Mouse (Mus musculus) lung, postnatal 0 days (tissue): Measurements from ENCODE around the gene Mrnip. TPM values are rescaled to one million over a fixed set of nuclear protein-coding genes. Genes with fewer than 3 reads are reported as not detected.

Source experiments
- ATAC-seq: fragments of 200-750 bp; cut with Nextera tagmentation; 2 replicates; pipeline ENCODE4 v1.8.0; 2017; ENCODE audit warnings: moderate library complexity
- DNase-seq: peaks from one replicate; pipeline ENCODE4 v3.0.0-alpha.2; 2016; ENCODE audit warnings: low spot score
- H3K27ac ChIP-seq: fragments of 300-500 bp; sonication (generic); 2 replicates; pipeline ENCODE4 v1.5.1; 2014; ENCODE audit warnings: antibody characterized with exemption, mild to moderate bottlenecking, low read length, mixed read lengths
- H3K27me3 ChIP-seq: fragments of 300-500 bp; sonication (generic); replicated peaks from 2 replicates; pipeline ENCODE4 v1.6.1; 2014; ENCODE audit warnings: low read length, mixed read lengths; ENCODE audit not compliant: insufficient read depth
- H3K36me3 ChIP-seq: fragments of 300-500 bp; sonication (generic); 2 replicates; pipeline ENCODE4 v1.6.1; 2014; ENCODE audit warnings: low read length, mixed read lengths; ENCODE audit not compliant: insufficient read depth
- H3K4me1 ChIP-seq: fragments of 300-500 bp; sonication (generic); 2 replicates; pipeline ENCODE4 v1.6.1; 2014; ENCODE audit warnings: antibody characterized with exemption, low read depth, low read length, mixed read lengths; ENCODE audit not compliant: insufficient read depth
- H3K4me2 ChIP-seq: fragments of 300-500 bp; sonication (generic); replicated peaks from 2 replicates; pipeline ENCODE4 v1.6.1; 2014; ENCODE audit warnings: low read depth, mild to moderate bottlenecking, low read length, moderate library complexity, mixed read lengths
- H3K4me3 ChIP-seq: fragments of 300-500 bp; sonication (generic); 2 replicates; pipeline ENCODE4 v1.5.1; 2014; ENCODE audit warnings: low read depth, low read length
- H3K9ac ChIP-seq: fragments of 300-500 bp; sonication (generic); replicated peaks from 2 replicates; pipeline ENCODE4 v1.6.1; 2014; ENCODE audit warnings: low read depth, mild to moderate bottlenecking
- H3K9me3 ChIP-seq: fragments of 300-500 bp; sonication (generic); 2 replicates; pipeline ENCODE4 v1.6.1; 2016; ENCODE audit warnings: low read length, mixed read lengths
- CTCF ChIP-seq: IDR thresholded peaks from 2 replicates; pipeline ENCODE4 v1.5.1; 2016; ENCODE audit warnings: antibody characterized with exemption, mild to moderate bottlenecking
- EP300 ChIP-seq: IDR thresholded peaks from 2 replicates; pipeline ENCODE4 v1.6.1; 2016; ENCODE audit warnings: antibody characterized with exemption, mild to moderate bottlenecking, control low read depth
- WGBS: fragments of 180-500 bp; shearing (Covaris S2); extraction: QIAGEN DNeasy Blood & Tissue Kit; methylation state at CpG from one replicate; pipeline ENCODE4 v1.1.7; 2014; 5-methylcytosine and 5-hydroxymethylcytosine counted together
- microRNA-seq: library from miRNA; unstranded; fragments of <30 nt; microRNA quantifications from one replicate; pipeline ENCODE4, GENCODE M21; 2016
- polyA plus RNA-seq: library from polyadenylated mRNA; unstranded; fragments of >200 nt; fragmentation: Nextera tagmentation; extraction: Ambion mirVana; gene quantifications from 2 replicates; pipeline ENCODE4 v1.2.1, GENCODE M21; 2015

The Mrnip gene
- polyA plus RNA-seq, 1 experiment from 2014 or later: 9.0 TPM

DNA sequence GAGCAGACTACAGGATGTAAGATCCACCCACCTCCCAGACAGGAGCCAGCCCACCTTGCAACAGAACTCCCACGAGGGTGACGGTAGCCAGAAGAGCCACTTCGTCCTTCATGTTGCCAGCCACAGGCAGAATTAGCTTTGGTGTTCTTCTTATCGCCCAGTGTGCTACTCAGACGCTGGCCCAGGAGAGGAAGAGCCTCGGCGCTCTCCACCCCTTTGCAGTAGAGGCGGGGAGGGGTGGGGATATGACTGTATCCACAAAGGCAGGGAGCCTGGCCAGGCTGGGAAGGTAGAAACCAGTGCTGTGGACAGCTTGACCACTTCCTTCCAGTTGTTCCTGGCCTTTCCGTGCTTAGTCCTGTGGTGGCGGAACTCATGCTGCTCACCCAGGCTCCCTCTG is 64.1 kb downstream of the Mrnip start, which contains the start of gene Ltc4s:
TSS of gene Ltc4s (minus strand) at position 293 of the 400 bp plus-strand sequence.
- Histone ChIP-seq H3K27me3 (no peaks in the 10 kb centered on the region), H3K4me3 (peak within 1 kb of the TSS; percentile 47; the same call in 1 of the 2 replicates), H3K4me2 (peak within 1 kb of the TSS; percentile 69), H3K27ac (no peak within 1 kb of the TSS), H3K4me1 (no peaks in the 10 kb centered on the region), H3K36me3 (peaks cover 14% of the 10 kb centered on the region; the same call in 1 of the 2 replicates), H3K9me3 (no peaks in the 10 kb centered on the region), H3K9ac (no peak within 1 kb of the TSS)
- ATAC-seq (no peak), DNase-seq (peak; percentile 63)
- TF ChIP-seq CTCF (no peak), EP300 (no peak)
- 37% methylated on average over 10 of the region's 10 CpGs for WGBS

DNA sequence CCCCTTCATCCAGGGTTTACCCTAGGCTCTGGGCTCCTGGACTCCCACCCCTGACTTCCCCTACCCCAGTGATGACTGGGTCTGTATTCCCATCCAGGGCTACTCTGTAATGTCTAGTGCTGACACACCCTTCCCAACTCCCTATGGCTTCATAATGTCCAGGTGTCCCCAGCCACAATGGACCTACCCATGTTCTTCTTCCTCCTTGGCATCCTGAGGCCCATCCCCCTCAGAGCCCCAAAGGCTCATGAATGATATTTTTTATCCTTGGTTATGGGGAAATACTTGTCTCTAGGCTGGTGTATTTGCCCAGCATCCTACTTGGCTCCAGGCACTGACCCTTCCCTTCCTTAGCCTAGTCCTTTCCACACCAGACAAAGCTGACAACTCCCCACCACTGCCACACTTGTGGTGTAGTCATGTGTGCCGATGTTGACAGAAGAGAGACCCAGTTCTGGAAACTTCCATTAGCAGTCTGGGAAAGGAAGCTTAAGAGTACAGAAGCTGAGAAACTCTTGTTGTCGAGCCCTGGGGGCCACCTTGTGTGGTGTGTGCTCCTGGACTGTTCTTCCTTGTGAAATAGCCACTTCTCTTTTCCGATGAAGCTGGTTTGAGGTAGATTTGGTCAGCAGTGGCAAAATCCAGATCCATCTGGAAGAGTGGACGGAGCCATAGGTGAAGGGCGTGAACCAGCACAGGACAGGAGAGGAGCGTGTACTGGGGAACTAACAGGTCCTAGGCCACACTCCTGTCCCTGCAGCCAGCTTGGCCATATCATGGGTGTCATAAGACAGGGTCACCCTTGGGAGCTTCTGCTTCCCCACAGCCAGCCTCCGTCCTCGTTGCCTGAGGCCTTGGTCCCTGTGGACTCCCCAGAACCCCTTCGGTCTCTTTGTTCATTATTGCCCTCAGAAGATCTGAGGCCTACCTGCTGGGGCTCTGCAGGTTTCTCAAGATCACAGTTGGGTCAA is 64.9 kb downstream of the Mrnip start:
- WGBS: 90% methylated on average over 9 of the region's 9 CpGs
- no peak overlapping the region for H3K9ac ChIP-seq
- no peak for ATAC-seq
- H3K36me3 ChIP-seq: peaks cover 7% of the 10 kb centered on the region; the same call in 1 of the 2 replicates
- H3K27me3 ChIP-seq: no peaks in the 10 kb centered on the region
- H3K9me3 ChIP-seq: no peaks in the 10 kb centered on the region
- no peaks in the 10 kb centered on the region for H3K4me1 ChIP-seq
- TF ChIP-seq CTCF (no peak), EP300 (no peak)
- no peak overlapping the region for H3K4me2 ChIP-seq
- H3K27ac ChIP-seq: no peak overlapping the region
- DNase-seq: peak; percentile 45
- H3K4me3 ChIP-seq: no peak overlapping the region

DNA sequence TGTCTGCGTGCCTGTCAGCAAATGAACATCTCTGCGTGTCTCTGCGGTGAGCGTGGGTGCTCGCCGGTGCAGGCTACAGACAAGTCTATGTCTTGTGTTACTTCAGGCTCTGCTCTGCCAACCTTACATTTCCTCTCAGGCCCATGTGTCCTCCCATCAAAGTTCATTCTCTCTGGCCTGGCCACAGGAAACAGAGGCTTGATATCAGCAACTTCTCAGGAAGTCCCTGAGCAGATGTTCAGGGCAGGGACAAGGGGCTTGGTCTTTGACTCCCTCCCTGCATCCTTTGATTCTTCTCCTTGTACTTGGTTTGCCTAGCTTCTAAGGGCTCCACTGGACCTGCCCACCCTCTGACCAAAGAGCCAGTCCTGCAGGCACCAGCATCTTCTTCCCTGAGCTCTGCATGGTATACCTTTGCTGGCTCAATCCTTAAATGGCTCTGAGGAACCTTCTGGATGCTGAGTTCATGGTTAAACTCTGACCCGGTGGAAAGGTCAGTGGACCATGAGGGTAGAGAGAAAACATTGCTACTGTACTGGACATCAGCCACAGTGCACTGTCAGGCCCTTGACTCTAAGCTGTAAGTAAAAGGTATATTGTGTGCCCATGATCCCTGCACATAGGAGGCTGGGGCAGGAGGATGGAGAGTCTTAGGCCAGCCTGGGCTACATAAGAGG is 66.1 kb downstream of the Mrnip start:
- ATAC-seq (no peak), DNase-seq (peak; percentile 45)
- Histone ChIP-seq H3K4me2 (no peak overlapping the region), H3K27me3 (no peaks in the 10 kb centered on the region), H3K9me3 (no peaks in the 10 kb centered on the region), H3K4me3 (no peak overlapping the region), H3K4me1 (no peaks in the 10 kb centered on the region), H3K36me3 (no peaks in the 10 kb centered on the region), H3K9ac (no peak overlapping the region), H3K27ac (no peak overlapping the region)
- WGBS: 70% methylated on average over 7 of the region's 7 CpGs
- TF ChIP-seq CTCF (no peak), EP300 (0 out of 2 replicates have a peak, but pooled peaks have one; percentile 44)

DNA sequence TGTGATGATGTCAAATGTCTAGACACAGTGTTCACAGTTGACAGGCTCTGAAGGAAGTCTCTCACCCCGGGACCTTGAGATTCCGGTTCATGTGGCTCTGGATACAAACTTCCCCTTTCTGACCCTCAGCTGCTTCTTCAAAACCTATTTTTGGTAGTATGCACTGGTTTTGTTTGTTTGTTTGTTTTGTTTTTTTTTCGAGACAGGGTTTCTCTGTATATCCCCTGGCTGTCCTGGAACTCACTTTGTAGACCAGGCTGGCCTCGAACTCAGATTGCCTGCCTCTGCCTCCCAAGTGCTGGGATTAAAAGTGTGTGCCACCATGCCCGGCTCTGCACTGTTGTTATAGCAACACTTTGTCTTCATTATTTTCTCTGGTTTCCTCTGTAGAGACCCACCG is 69.7 kb downstream of the Mrnip start:
- no peak overlapping the region for H3K9ac ChIP-seq
- H3K4me1 ChIP-seq: no peaks in the 10 kb centered on the region
- WGBS: 58% methylated on average over 6 of the region's 6 CpGs
- no peaks in the 10 kb centered on the region for H3K9me3 ChIP-seq
- H3K4me2 ChIP-seq: no peak overlapping the region
- H3K27me3 ChIP-seq: no peaks in the 10 kb centered on the region
- TF ChIP-seq CTCF (no peak), EP300 (no peak)
- H3K27ac ChIP-seq: no peak overlapping the region
- no peak for DNase-seq
- no peak for ATAC-seq
- no peaks in the 10 kb centered on the region for H3K36me3 ChIP-seq
- no peak overlapping the region for H3K4me3 ChIP-seq

DNA sequence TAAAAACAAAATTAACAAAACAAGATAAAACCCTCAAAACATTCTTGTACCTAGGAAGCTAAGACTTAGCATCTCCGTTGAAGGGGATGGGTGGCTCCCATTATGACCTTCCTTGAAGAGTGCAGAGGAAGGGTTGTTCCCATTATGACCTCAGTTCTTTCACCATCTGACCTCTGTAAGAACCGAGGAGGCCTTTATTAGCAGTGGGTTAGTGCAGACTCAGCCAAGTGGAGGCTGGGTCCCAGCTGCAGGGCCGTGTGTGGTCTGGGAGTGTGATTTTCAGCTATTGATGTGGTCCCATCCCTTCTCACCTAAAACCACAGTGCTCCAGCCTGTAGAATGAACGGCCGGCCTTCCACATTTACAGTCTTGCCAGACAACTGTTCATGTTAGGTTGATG is 71.0 kb downstream of the Mrnip start:
- Histone ChIP-seq H3K4me2 (no peak overlapping the region), H3K36me3 (no peaks in the 10 kb centered on the region), H3K4me3 (no peak overlapping the region), H3K9me3 (no peaks in the 10 kb centered on the region), H3K4me1 (no peaks in the 10 kb centered on the region), H3K27ac (no peak overlapping the region), H3K9ac (no peak overlapping the region), H3K27me3 (no peaks in the 10 kb centered on the region)
- no peak for ATAC-seq
- TF ChIP-seq CTCF (no peak), EP300 (no peak)
- DNase-seq: no peak
- WGBS: 68% methylated on average over 5 of the region's 5 CpGs

DNA sequence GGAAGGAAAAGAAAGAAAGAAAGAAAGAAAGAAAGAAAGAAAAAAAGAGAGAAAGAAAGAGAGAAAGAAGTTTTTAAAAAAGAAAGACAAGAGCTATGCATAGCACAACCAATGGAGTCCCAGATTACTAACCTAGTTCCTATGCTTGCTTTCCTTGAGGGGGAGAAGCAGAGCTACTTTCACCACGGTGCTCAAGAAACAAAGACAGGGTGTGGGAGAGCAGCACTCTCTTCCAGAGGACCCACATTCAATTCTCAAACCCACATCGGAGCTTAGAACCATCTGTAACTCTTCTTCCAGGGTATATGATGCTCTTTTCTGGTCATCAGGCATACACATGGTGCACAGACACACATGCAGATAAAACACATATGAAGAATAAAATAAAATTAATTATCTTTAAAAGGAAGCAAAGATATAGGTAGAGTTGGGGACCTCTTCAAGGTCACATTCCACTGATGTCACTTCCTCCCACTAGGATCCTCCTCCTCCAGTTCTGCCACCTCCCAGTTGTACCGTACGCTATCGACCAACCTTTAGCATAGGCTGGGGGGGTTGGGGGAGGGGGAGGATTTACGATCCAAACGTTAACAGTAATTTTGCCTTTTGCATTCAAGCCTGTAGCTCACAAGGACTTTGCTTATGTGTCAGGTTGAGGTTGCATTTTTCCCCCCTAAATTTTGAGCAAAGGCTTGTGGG is 74.4 kb downstream of the Mrnip start:
- DNase-seq (no peak), ATAC-seq (no peak)
- 72% methylated on average over 7 of the region's 7 CpGs for WGBS
- no peaks in the 10 kb centered on the region for H3K36me3 ChIP-seq
- TF ChIP-seq CTCF: no peak
- TF ChIP-seq EP300: no peak
- H3K4me1 ChIP-seq: no peaks in the 10 kb centered on the region
- no peaks in the 10 kb centered on the region for H3K27me3 ChIP-seq
- no peak overlapping the region for H3K4me2 ChIP-seq
- H3K9ac ChIP-seq: no peak overlapping the region
- H3K9me3 ChIP-seq: no peaks in the 10 kb centered on the region
- no peak overlapping the region for H3K4me3 ChIP-seq
- H3K27ac ChIP-seq: no peak overlapping the region

Small RNAs within 50 kb of the gene (microRNA-seq; reads per million reads assigned to microRNA genes)
- gene Mir6919: not detected

Other genes with a start within 250 kb of the Mrnip start
- 77.5 and 81.6 TPM in 2 replicates for gene Rnf130, start 149.1 kb upstream of the Mrnip start, polyA plus RNA-seq
- 26.1 and 27.4 TPM in 2 replicates for gene Tbc1d9b, start 43.0 kb upstream of the Mrnip start, polyA plus RNA-seq
- gene Sqstm1, start 36.4 kb downstream of the Mrnip start, polyA plus RNA-seq: 405 and 426 TPM in 2 replicates
- gene Mgat4b, start 36.4 kb downstream of the Mrnip start, polyA plus RNA-seq: 43.4 and 44.4 TPM in 2 replicates
- 21.8 and 21.9 TPM in 2 replicates for gene Ltc4s, start 64.2 kb downstream of the Mrnip start, polyA plus RNA-seq
- gene Maml1, start 117.9 kb downstream of the Mrnip start, polyA plus RNA-seq: 5.2 and 6.2 TPM in 2 replicates
- gene Canx, start 151.2 kb downstream of the Mrnip start, polyA plus RNA-seq: 168 and 186 TPM in 2 replicates
- gene Cby3, start 180.0 kb downstream of the Mrnip start, polyA plus RNA-seq: 0.40 and 0.53 TPM in 2 replicates
- 154 and 172 TPM in 2 replicates for gene Hnrnph1, start 202.5 kb downstream of the Mrnip start, polyA plus RNA-seq